Mouse (Mus musculus): Measurements from ENCODE around the gene Ms4a4c. TPM values are rescaled to one million over a fixed set of nuclear protein-coding genes. Genes with fewer than 3 reads are reported as not detected.
"Not testable (repeated sequence)": the region's sequence is repeated elsewhere in the genome, so short reads cannot be mapped to it uniquely, and the experiment has no call there.

The Ms4a4c gene
- not detected for total RNA-seq (2021)
- long read RNA-seq, experiment 1: 0 reads
- long read RNA-seq, experiment 2: 0 reads

GRCm38 (mm10) chr19:11404527-11404926 lies at the start of gene Ms4a4c:
Gene Ms4a4c (plus strand): TSS chr19:11404770.
- no peak for DNase-seq (ENCODE audit: low spot score)

GRCm38 (mm10) chr19:11355730-11356129 lies 48.8 kb upstream of the Ms4a4c start:
- no peak for DNase-seq (ENCODE audit: low spot score)

GRCm38 (mm10) chr19:11360106-11360505 lies 44.5 kb upstream of the Ms4a4c start:
- DNase-seq (ENCODE audit: low spot score): peak; percentile 6

GRCm38 (mm10) chr19:11362002-11362401 lies 42.6 kb upstream of the Ms4a4c start:
- no peak for DNase-seq (ENCODE audit: low spot score)

GRCm38 (mm10) chr19:11368310-11368709 lies 36.3 kb upstream of the Ms4a4c start:
- no peak for DNase-seq (ENCODE audit: low spot score)

GRCm38 (mm10) chr19:11371181-11371580 lies 33.4 kb upstream of the Ms4a4c start:
- DNase-seq (ENCODE audit: low spot score): no peak

DNA sequence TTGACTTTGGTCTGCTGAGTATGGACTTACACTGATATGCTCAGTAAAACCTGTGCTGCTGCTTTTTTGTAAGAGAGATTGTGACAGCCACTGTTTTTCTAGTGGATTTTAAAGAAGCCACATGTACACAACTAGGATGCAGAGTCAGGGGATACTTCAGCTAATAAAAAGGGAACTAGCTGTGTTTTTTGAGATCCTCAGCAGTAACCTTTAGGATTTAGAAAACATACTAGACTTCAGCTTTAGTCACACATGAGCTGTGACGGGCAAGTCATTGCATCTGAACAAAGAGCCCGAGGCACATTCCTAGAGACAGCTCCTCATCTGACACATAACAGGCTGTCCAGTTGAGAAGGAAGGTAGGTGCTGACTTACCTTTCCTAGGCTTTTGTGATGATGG lies 29.3 kb upstream of the Ms4a4c start, which contains the start of gene Ms4a4a:
Gene Ms4a4a (plus strand): TSS at position 251 of the 400 bp plus-strand sequence.
- no peak for DNase-seq (ENCODE audit: low spot score)

DNA sequence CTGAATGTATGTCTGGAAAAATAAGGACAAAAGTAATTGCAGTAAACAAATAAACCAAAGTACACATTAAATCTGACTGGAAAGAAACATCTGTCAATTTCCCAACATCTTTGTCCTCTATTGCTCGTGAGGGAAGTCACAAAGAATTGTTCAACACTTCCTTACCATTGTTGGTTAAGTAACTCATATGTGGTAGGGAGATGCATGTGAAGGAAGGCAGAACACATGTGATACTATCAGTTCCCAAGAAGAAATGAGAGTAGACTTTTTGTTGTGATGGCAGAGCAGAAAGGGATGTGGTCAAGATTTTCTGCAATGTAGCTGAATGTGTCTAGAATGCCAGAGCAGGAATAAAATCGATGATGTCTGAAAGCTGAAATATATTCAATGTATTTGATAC lies 28.2 kb upstream of the Ms4a4c start:
- DNase-seq (ENCODE audit: low spot score): no peak

- DNase-seq (ENCODE audit: low spot score): no peak
These were observed 17.5 kb upstream of the Ms4a4c start for GRCm38 (mm10) chr19:11387109-11387508.

- no peak for DNase-seq (ENCODE audit: low spot score)
These were observed 16.9 kb upstream of the Ms4a4c start for GRCm38 (mm10) chr19:11387685-11388084.

DNA sequence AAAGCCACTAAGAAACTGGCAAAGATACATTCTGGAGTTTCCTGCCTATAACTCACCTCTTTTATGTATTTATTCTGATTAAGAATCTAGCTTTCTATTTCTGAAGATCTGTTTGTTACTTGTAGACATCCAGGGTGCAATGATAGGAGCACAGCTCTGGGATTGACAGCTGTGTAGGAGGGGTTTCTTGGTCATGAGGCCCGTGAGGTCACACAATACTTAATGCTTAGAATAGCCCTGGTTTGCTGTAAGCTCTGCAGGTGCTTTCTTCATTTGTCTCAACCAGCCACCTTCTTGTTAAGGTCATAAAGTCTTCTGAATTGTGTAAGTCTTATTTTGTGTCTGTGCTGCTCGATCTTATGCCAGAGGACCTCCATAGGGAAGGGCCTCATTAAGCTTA lies 15.6 kb upstream of the Ms4a4c start:
- DNase-seq (ENCODE audit: low spot score): no peak

GRCm38 (mm10) chr19:11395769-11396168 lies 8.8 kb upstream of the Ms4a4c start:
- no peak for DNase-seq (ENCODE audit: low spot score)

- no peak for DNase-seq (ENCODE audit: low spot score)
These were observed 2.9 kb downstream of the Ms4a4c start for GRCm38 (mm10) chr19:11407428-11407827.

DNA sequence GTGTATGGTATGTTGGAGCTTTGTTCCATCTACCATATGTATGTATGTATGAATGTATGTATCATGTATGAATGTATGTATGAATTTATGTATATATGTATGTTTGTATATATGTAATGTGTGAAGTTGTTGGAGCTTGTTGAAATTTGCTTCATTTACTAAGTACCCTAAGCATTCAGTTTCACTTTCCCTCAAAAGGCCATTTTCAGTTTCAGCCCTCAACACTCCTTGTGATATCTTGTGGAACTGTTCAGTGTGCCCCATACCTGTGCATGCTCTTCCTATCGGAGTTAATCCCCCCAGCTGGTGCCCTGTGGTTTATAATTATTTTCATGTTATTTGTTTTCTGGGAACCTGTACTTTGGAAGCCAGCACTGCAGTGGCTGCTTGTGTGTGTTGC lies 4.0 kb downstream of the Ms4a4c start:
- no peak for DNase-seq (ENCODE audit: low spot score)

GRCm38 (mm10) chr19:11411640-11412039 lies 7.1 kb downstream of the Ms4a4c start:
- DNase-seq (ENCODE audit: low spot score): no peak

DNA sequence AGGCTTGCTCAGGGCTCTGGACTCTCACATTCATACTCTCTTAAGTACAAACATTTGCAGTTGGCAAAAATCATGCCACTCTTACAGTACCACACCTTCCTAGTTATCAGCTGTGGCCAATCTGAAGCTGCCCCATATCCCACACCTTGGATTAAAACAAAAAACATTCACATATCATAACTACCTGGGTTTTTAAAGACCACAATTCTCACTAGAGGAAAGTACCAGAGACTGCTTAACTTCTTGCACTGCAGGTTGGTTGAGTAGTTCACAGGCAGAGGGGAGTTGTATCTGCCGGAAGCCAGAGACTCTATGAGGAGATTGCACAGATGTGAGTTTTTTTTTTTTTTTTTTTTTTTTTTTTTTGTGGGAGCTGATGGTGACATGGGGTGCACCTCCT lies 9.5 kb downstream of the Ms4a4c start:
- DNase-seq (ENCODE audit: low spot score): no peak

DNA sequence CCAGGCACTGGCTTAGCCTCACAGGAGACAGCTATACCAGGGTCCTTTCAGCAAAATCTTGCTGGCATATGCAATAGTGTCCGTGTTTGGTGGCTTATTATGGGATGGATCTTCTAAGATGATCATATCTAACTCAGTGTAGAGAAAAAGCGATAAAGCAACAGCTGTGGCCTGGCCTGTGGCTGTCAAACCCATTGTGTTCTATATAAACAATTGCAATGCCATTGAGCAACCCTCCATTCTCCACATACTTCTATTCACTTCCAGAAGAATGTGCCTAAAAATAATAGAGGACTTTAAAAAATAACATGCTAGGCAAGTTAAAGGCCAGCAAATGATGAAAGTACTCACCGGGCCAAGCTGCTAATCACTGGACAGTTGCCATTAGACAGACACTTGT lies 11.0 kb downstream of the Ms4a4c start:
- DNase-seq (ENCODE audit: low spot score): no peak

DNA sequence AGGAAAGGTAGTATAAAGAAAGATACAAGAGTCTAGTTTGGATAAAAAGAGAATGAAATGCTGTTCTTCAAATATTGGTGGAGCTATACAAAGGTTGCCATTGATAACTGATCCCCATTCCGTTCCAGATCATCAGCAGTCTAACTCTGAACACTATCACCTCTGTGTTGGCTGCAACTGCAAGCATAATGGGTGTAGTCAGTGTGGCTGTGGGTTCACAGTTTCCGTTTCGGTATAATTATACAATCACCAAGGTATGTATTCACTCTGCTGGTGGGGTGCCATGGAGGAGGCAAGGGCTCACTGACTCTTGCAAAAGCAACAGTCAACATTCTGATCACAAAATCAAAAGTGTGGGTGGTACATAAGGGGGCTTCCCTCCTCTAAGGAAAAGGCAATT lies 14.3 kb downstream of the Ms4a4c start:
- not testable (repeated sequence) for DNase-seq (ENCODE audit: low spot score)

DNA sequence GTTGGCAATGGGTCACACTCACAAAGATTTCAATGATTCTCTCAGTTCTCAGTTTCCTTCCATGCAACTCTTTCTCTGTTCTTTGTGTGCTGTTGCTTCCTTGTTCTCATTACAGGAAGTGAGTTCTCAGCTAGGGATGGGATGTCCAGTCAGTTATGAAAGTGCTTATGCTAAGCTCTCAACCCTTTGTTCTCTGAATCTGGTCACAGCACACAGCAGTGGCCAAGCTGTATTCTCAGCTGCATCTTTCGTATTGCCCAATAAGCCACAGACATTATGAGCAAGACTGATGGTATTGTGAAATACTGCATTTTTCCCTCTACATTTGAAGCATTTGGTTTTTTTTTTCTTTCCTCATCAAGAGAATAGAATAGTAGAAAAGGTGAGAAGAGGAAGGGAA lies 26.6 kb downstream of the Ms4a4c start:
- not testable (repeated sequence) for DNase-seq (ENCODE audit: low spot score)

DNA sequence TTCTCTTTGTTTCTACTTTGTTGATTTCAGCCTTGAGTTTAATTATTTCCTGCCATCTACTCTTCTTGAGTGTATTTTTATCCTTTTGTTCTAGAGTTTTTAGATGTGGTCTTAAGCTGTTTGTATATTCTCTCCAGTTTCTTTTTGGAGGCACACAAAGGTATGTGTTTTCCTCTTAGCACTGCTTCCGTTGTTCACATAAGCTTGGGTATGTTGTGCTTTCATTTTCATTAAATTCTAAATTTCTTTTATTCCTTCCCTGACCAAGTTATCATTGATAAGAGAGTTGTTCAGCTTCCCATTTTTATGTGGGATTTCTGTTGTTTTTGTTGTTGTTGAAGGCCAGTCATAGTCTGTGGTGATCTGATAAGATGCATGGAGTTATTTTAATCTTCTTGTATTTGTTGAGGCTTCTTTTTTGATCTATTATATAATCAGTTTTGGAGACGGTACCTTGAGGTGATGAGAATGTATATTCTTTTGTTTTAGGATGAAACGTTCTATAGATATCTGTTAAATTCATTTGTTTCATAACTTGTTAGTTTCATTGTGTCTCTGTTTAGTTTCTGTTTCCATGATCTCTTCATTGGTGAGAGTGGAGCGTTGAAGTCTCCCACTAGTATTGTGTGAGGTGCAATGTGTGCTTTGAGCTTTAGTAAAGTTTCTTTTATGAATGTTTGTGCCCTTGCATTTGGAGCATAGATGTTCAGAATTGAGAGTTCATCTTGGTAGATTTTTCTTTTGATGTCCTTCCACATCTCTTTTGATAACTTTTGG lies 30.7 kb downstream of the Ms4a4c start:
- no peak for DNase-seq (ENCODE audit: low spot score)

DNA sequence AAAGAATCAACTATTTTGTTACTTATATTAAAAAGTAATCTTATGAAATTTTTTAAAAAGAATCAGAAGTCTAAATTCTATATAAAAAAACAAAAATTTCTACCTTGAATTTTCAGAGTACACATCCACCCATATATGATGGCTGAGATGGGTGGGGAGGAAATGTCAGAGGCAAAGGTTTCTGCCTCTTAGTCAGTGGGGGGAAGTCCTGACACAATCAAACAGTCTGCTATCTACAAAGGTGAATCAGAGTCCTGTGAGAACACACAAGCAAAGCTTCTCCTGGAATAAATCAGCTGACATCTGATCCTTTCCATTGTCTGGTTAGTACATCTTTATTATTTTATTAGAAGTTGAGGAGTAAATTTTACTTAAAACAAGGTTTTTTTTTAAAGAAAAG lies 38.8 kb downstream of the Ms4a4c start, which contains the start of gene Ms4a4b:
Gene Ms4a4b (plus strand): TSS at position 216 of the 400 bp plus-strand sequence.
- DNase-seq (ENCODE audit: low spot score): no peak

GRCm38 (mm10) chr19:11443964-11444363 lies 39.4 kb downstream of the Ms4a4c start:
- DNase-seq (ENCODE audit: low spot score): no peak

DNA sequence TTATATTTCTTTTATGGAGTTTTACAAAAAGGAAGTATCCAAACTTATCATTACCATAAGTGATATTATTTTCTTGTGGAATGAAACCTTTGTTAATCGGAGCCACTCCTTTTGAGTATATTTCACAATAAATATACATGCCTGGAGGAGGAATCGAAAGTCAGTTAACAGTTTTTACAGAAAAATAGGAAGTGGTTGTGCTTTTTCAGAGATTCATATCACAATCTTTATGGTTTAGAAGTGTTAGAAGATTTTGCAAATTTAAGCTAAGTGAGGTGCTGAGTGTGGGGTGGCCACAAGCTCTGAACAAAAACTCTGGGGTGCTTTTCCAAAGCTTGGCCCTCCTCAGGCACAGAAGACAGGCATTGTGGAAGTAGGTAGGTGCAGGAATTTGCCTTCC lies 42.7 kb downstream of the Ms4a4c start:
- no peak for DNase-seq (ENCODE audit: low spot score)
